Mouse (Mus musculus) heart, postnatal 25 days (tissue): Measurements from ENCODE around the gene Cdkn1b. TPM values are rescaled to one million over a fixed set of nuclear protein-coding genes. Genes with fewer than 3 reads are reported as not detected.
A peak's percentile ranks its signal among the peaks of the same experiment; 100 is the strongest.

Experiments used
- DNase-seq: peaks from one replicate; pipeline ENCODE4 v3.0.0; 2022; ENCODE audit warnings: low spot score
- intact Hi-C: fragments of 180-260 bp; cut with DNase I; formaldehyde crosslinking; loops from one replicate; pipeline ENCODE4 v1.15.1; 2025
- total RNA-seq, 2 experiments: library from RNA; stranded (reverse); gene quantifications; 2 replicates each; pipeline ENCODE4 v1.2.3; 2021

Cdkn1b gene
- 10 to 100 TPM; 40.3 to 49.5 TPM for total RNA-seq

GRCm38 (mm10) chr6:134920190-134921013 is at the start of gene Cdkn1b:
TSS of gene Cdkn1b (plus strand) at chr6:134920401.
- intact Hi-C loops: loop anchor here (1.0 to 5.0 kb wide), 2 partner anchors 22 to 128 kb away; partner anchors contain the start of genes Dusp16 and Gpr19
- DNase-seq: peak; percentile 91

GRCm38 (mm10) chr6:134870887-134871286 is 49.3 kb upstream of the Cdkn1b start:
- intact Hi-C loops: no loop called here
- DNase-seq: no peak

DNA sequence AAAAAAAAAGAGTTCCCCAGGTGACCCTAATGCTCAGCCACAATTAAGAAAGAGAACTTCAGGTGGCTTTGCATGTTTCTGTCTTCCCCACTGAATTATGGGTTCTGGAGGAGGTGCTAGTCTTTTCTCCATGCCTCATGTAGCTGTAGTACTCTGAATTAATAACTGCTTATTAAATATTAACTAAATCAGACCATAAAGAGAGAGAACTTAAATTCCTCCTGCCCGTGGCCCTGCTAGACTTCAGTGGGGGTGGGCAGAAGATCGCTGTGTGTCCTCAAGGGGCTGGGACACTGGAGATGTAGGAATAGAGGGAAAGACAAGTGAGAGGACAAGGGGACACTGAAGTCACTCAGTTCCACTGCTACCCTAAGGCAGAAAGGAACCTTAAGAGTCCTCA is 48.0 kb upstream of the Cdkn1b start:
- intact Hi-C loops: loop anchor here (2.0 kb wide), 1 partner anchor 75 kb away; no protein-coding TSS in a partner anchor
- no peak for DNase-seq

GRCm38 (mm10) chr6:134873018-134873417 is 47.2 kb upstream of the Cdkn1b start:
- intact Hi-C loops: loop anchor here (2.0 kb wide), 1 partner anchor 74 kb away; no protein-coding TSS in a partner anchor
- DNase-seq: no peak

DNA sequence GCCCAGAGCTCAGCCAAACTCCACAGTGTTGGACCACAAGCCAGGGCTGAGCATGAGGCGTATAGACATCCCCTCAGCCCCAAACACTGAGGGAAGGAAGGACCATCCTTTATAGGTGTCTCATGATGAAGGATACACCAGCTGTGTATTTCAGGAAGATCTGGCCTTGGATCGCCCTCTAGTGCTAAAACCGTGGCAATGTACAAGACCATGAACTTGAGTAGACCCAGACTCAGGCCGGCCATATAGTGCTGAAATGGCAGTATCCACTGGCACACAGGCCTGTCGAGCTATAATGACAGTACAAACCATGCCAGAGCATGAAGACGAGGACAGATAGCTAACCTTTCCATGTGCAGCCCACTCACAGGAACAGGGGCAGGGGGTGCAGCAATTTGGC is 43.4 kb upstream of the Cdkn1b start:
- intact Hi-C loops: no loop called here
- no peak for DNase-seq

DNA sequence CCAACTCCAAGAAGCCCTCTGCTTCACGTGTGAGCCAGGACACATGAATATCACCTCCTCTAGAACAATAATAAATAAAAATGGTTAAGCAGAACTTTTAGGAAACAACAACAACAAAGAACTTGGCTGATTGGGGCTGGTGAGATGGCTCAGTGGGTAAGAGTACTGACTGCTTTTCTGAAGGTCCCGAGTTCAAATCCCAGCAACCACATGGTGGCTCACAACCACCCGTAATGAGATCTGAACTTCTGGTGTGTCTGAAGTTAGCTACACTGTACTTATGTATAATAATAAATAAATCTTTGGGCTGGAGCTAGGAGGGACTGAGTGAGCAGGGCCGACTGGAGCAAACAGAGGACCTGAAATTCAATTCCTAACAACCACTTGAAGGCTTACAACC is 42.9 kb upstream of the Cdkn1b start:
- intact Hi-C loops: no loop called here
- no peak for DNase-seq

DNA sequence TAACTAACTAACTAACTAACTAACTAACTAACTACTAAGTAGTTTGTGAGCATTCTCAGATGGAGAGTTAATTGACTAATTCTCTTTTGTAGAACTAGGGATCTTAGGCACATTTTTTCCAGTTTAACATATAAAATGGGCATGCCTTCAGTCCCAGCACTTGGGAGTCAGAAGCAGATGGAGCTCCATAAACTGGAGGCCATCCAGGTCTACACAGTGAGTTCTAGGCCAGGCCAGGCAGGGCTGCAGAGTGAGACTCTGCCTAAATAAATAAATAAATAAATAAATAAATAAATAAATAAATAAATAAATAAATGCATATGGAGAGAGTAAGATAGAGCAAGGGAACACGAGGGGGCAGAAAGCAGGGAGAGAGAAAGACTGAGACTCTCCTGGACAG is 42.3 kb upstream of the Cdkn1b start:
- intact Hi-C loops: no loop called here
- no peak for DNase-seq

DNA sequence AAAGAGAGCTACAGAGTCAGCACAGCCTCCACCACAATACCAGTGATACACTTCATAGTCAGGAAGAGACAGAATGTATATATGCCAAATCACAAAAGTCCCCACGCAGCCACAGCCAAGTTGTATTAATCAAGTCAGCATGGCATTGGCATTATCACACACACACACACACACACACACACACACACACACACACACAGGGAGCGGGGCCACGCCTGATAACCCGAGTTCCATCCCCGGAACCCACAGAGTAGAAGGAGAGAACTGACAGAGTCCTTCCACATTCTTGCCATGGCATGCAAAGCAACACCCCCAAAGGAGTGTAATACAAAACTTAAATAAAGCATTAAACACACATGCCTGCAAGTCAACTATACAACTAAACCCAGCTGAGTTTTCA is 40.6 kb upstream of the Cdkn1b start:
- no peak for DNase-seq
- intact Hi-C loops: no loop called here

DNA sequence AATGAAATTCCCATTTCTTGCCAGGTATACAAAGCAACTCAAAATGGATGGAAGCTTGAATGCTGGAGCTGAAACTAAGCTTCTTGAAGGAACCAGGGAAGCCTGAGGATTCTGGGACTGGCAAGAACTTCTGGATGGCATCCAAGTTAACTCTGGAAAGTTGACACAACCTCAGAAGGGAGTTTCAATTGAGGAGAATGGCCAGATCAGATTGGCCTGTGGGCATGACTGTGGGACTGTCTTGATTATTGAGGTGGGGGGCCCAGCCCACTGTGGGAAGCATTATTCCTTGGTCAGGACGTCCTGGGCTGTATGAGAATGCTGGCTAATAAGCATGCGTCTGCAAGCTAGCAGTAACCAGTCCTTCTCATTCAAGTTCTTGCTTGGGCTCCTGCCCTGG is 40.2 kb upstream of the Cdkn1b start:
- intact Hi-C loops: no loop called here
- DNase-seq: no peak

GRCm38 (mm10) chr6:134883661-134884060 is 36.5 kb upstream of the Cdkn1b start:
- intact Hi-C loops: no loop called here
- no peak for DNase-seq

DNA sequence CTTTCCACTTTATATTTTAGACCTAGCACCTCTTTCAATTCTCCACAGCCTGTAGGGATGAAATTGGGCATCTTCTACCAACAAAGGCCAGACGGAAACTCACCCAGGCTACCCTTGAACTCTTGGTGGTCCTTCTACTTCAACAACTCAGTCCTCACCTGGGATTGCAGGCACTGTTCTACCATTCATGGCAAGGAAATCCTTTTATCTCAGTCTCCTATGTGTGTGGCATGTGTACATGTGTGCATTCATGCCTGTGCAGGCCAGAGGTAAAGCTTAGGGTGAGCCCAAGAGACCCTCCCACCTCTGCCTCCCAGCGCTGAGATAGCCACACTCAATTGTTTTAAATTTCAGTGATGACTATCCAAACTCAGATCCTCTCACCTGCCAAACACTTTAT is 34.7 kb upstream of the Cdkn1b start:
- intact Hi-C loops: no loop called here
- DNase-seq: no peak

DNA sequence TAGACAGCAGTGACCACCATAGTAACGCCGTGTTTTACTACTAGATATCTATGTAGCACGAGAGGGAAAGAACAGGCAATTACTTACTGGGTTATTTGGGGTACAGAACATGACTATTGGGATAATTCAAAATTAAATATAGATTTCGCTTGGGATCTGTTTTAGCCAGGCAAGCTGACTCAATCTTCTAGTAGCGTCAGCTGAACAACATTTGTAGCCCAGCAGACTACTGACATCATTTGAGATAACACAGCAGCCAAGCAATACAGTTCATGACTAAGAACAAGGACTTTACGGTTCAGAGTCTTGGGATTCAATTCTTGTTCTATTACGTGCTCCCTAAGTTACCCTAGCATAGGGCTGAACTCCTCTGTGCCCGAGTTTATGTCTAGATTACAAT is 33.7 kb upstream of the Cdkn1b start:
- DNase-seq: no peak
- intact Hi-C loops: no loop called here

DNA sequence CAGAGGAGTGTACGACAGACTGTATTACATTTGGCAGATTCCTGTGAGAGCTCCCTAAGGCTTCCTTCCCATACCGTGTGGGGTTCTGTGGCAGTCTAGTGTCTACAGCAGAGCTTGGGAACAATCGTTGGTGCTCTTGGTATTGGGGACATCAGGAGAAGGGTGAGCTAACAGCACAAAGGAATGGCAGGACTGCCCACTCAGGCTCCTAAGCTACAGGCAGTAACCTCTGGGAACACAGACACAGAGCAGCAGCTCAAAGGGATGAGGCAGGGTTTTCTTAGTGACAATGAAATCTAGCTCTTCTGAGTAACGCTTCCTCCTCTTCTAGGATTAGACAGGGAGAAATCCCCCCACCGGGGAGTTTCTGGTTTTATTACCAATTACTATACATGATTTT is 33.2 kb upstream of the Cdkn1b start:
- no peak for DNase-seq
- intact Hi-C loops: no loop called here

GRCm38 (mm10) chr6:134887711-134888449 is 32.3 kb upstream of the Cdkn1b start:
- no peak for DNase-seq
- intact Hi-C loops: no loop called here

DNA sequence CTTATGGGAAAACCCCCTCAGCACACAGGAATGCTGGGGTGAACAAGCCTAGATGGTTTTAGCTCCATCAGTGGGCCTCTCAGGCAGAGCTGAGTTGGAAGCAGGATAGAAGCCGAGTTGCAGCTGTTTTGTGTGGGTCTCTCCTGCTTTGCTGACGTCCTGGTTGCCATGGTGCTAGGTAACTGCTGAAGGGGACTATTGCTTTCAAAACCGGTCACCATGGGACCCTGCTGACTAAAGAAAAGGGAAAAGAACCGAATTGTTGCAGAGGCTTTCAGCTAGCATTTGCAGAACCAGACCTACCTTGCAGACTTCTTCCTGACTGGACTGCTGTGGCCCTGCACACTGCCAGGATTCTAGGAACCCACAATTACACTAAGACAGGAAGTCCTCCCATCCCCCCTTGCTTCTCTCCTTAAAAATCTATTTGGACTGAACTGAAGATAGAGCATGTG is 31.6 kb upstream of the Cdkn1b start:
- intact Hi-C loops: no loop called here

DNA sequence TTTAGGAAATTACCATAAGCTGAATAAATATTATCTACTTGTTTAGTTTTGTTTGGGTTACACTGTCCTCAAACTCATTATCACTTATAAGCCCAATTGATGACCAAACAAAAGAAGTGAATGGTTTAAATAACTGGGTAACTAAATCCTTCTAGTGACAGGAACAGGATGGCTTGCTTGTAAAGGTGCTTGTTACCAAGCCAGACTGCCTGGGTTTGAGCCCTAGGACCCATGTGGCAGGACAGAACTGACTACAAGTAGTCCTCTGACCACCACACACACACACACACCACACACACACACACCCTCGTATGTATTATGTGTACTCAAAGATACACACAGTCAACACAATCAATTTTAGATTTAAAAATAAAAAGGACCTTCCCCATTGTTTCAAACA is 30.4 kb upstream of the Cdkn1b start:
- intact Hi-C loops: no loop called here
- DNase-seq: no peak

More for the DNA sequence above, 31.6 kb upstream of the Cdkn1b start:
- DNase-seq: no peak

GRCm38 (mm10) chr6:134890436-134890835 is 29.8 kb upstream of the Cdkn1b start:
- DNase-seq: no peak
- intact Hi-C loops: no loop called here

DNA sequence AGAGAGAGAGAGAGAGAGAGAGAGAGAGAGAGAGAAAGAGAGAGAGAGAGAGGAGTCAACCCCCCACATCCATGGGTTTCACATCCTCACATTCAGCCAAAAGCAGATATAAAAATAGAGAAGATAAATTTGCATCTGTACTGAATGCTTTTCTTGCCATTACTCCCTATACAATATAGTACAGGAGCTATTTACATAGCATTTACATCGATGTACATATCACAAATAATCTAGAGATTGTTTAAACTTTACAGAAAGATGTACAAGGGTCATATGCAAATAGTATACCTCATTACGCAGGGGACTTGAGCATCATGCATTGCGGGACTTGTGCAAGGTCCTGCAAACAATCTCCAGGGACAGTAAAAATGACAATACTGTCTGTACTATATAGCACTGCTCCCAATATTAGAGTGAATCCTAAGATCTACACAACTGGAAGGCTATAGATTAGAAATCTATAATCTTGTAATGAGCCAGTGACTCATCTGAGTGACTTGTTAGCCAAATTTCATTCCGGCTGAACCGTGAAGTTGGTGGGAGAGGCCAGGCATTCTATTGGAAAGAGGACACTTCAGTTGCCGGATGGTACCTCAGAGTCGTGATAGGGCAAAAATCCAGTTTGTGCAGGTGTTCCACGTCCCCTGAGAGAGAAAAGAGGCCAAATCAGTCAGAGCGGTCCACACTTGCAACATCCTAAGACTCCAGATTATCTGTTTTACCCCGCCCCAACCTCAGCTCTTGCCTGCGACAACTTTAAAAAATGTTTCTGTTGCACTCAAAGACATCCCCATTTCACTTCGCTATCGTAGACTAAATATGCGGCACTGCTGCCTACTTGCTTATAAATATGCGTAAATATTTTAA is 23.4 kb upstream of the Cdkn1b start:
- intact Hi-C loops: loop anchor here (5.0 kb wide), 1 partner anchor 50 kb away; no protein-coding TSS in a partner anchor
- no peak for DNase-seq

- peak; percentile 94 for DNase-seq
These were observed 22.6 kb upstream of the Cdkn1b start for GRCm38 (mm10) chr6:134897443-134898094.

More at GRCm38 (mm10) chr6:134897443-134898094, 22.6 kb upstream of the Cdkn1b start:
- intact Hi-C loops: loop anchor here (1.0 to 5.0 kb wide), 2 partner anchors 23 to 50 kb away; partner anchors contain the start of gene Cdkn1b
